Mouse (Mus musculus): ENCODE data around the gene Gm12830. TPM values are rescaled to one million over a fixed set of nuclear protein-coding genes. Genes with fewer than 3 reads are reported as not detected.

Gene Gm12830
- total and polyA plus RNA-seq, 2 experiments from 2014 or later = not detected

DNA sequence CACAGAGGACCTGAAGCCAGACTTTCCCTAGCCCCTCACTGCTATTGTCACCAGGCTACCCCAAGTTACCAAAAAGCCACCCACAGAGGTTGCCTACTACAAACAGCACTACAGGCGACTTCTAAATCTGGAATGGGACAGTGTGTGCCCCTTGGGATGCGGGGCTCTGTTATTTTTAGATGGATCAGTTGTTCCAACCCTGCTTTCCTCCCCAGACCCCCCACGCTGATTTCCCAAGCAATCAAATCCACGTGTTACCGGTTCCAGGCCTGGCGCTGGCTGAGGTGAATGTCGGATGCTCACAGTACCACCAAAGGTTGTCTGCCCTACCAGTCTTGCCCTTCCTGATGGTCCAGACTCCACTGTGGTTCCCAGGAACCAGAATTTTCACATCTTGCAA, 38.7 kb upstream of the Gm12830 start:
- TF ChIP-seq CTCF (IDR thresholded peaks at IDR 0.05; ENCODE audit: low read depth) = no peak
- H3K27me3 ChIP-seq (ENCODE audit: insufficient read depth, low read length) = no peaks in the 10 kb centered on the region
- H3K27ac ChIP-seq (ENCODE audit: low read depth, low read length) = no peak overlapping the region
- no peaks in the 10 kb centered on the region for H3K9me3 ChIP-seq (ENCODE audit: low read length)
- DNase-seq = no peak
- H3K9ac ChIP-seq = no peak overlapping the region
- ATAC-seq = no peak
- H3K36me3 ChIP-seq (ENCODE audit: insufficient read depth) = no peaks in the 10 kb centered on the region
- H3K4me2 ChIP-seq (ENCODE audit: low read depth) = no peak overlapping the region
- no peak overlapping the region for H3K4me3 ChIP-seq (ENCODE audit: low read depth, low read length)
- WGBS = 83% methylated on average over 7 of the region's 7 CpGs
- H3K4me1 ChIP-seq (ENCODE audit: insufficient read depth) = no peaks in the 10 kb centered on the region

DNA sequence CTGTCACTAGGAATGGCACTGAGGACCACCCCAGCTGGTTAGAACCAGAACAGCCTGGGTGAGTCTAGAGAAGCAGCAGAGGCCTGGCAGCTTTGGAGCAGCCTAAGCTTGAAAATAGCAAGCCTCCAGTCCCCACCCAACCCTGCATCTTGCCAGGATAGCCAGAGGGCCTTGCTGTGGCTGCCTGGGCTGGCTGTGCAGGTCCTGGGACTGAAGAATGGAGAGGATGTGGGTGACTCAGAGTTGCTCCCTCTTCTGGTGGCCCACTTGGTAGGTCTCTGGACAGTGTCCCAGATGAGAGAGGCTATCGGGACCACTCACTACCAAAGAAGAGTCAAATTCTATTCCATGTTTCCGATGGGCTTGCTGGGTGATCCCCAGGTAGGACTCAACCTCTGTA, 36.8 kb upstream of the Gm12830 start:
- WGBS = 91% methylated on average over 2 of the region's 2 CpGs
- no peak overlapping the region for H3K4me2 ChIP-seq (ENCODE audit: low read depth)
- no peaks in the 10 kb centered on the region for H3K4me1 ChIP-seq (ENCODE audit: insufficient read depth)
- no peaks in the 10 kb centered on the region for H3K36me3 ChIP-seq (ENCODE audit: insufficient read depth)
- no peak overlapping the region for H3K27ac ChIP-seq (ENCODE audit: low read depth, low read length)
- no peaks in the 10 kb centered on the region for H3K27me3 ChIP-seq (ENCODE audit: insufficient read depth, low read length)
- no peaks in the 10 kb centered on the region for H3K9me3 ChIP-seq (ENCODE audit: low read length)
- no peak for TF ChIP-seq CTCF (IDR thresholded peaks at IDR 0.05; ENCODE audit: low read depth)
- no peak overlapping the region for H3K4me3 ChIP-seq (ENCODE audit: low read depth, low read length)
- H3K9ac ChIP-seq = no peak overlapping the region
- DNase-seq = no peak
- ATAC-seq = peak; percentile 14; the same call in 1 of the 2 replicates

DNA sequence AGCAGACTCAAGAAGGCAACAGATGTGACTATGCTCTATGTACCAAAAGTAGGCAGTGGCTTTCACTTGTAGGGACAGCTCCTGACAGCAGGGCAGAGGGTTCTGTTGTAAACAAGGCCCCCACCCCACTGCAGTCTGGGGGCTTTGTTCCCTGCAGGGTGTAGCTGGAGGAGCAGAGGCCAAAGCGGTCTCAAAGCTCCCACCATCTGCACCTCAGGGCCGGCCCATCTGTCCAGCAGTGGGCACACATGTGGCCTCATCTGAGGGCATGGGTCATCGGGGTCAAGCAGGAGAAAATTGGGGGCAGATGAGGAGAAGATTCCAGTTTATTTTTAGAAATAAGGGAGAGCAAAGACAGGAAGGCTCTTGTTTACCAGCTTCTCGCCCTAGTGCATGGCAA, 32.7 kb upstream of the Gm12830 start:
- no peak for TF ChIP-seq CTCF (IDR thresholded peaks at IDR 0.05; ENCODE audit: low read depth)
- no peaks in the 10 kb centered on the region for H3K9me3 ChIP-seq (ENCODE audit: low read length)
- no peak overlapping the region for H3K4me3 ChIP-seq (ENCODE audit: low read depth, low read length)
- ATAC-seq (no peak), DNase-seq (no peak)
- no peak overlapping the region for H3K27ac ChIP-seq (ENCODE audit: low read depth, low read length)
- H3K36me3 ChIP-seq (ENCODE audit: insufficient read depth) = no peaks in the 10 kb centered on the region
- H3K4me1 ChIP-seq (ENCODE audit: insufficient read depth) = no peaks in the 10 kb centered on the region
- H3K27me3 ChIP-seq (ENCODE audit: insufficient read depth, low read length) = peaks cover 3% of the 10 kb centered on the region; the same call in 1 of the 2 replicates
- 59% methylated on average over 4 of the region's 4 CpGs for WGBS
- H3K9ac ChIP-seq = no peak overlapping the region
- H3K4me2 ChIP-seq (ENCODE audit: low read depth) = no peak overlapping the region

DNA sequence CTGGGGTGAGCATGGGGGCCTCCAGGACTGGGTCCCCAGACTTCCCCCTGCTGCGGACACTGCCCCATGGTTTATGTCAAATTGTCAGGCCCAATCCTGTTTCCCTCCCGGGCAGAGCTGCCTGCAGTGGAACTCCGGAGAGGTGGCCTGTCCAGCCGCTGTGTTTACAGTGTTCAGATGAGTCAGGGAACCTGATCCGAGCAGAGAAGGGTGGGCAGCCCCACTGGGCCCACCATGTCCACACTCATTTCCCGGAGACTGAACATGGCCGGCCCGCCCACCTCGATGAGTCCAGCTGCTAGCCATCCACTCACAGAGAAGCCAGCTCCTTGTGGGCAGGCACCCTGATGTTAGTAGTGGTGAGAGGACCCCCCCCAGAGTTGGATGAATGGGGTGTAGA, 29.9 kb upstream of the Gm12830 start:
- Histone ChIP-seq H3K27ac (ENCODE audit: low read depth, low read length) (no peak overlapping the region), H3K36me3 (ENCODE audit: insufficient read depth) (no peaks in the 10 kb centered on the region), H3K4me2 (ENCODE audit: low read depth) (no peak overlapping the region), H3K4me1 (ENCODE audit: insufficient read depth) (no peaks in the 10 kb centered on the region), H3K27me3 (ENCODE audit: insufficient read depth, low read length) (peaks cover 8% of the 10 kb centered on the region), H3K4me3 (ENCODE audit: low read depth, low read length) (no peak overlapping the region), H3K9me3 (ENCODE audit: low read length) (no peaks in the 10 kb centered on the region), H3K9ac (no peak overlapping the region)
- TF ChIP-seq CTCF (IDR thresholded peaks at IDR 0.05; ENCODE audit: low read depth) = no peak
- 85% methylated on average over 9 of the region's 9 CpGs for WGBS
- DNase-seq (no peak), ATAC-seq (no peak)

DNA sequence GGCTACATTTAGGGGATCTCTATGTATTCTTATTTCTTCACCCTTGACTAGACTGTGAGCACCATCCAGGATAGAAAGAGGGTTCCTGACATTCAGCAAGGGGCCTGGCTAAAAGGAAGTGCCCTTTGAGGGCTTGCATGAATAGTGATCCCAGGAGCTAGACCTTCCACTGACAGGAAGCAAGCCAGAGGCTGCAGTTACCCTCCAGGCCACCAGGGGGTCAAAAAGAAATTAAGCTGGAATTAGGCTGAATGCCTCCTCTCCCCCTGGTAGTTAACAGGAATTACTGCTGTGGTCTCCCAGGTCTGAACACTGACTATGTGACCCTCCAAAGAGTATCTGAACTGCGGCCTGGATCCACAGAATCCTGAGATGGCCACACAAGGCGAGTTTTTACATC, 27.7 kb upstream of the Gm12830 start:
- Histone ChIP-seq H3K4me1 (ENCODE audit: insufficient read depth) (no peaks in the 10 kb centered on the region), H3K9ac (no peak overlapping the region), H3K9me3 (ENCODE audit: low read length) (no peaks in the 10 kb centered on the region), H3K27me3 (ENCODE audit: insufficient read depth, low read length) (peaks cover 15% of the 10 kb centered on the region), H3K4me2 (ENCODE audit: low read depth) (no peak overlapping the region), H3K27ac (ENCODE audit: low read depth, low read length) (no peak overlapping the region), H3K36me3 (ENCODE audit: insufficient read depth) (no peaks in the 10 kb centered on the region), H3K4me3 (ENCODE audit: low read depth, low read length) (no peak overlapping the region)
- WGBS = 91% methylated on average over 2 of the region's 2 CpGs
- DNase-seq = no peak
- peak; percentile 40 for TF ChIP-seq CTCF (IDR thresholded peaks at IDR 0.05; ENCODE audit: low read depth)
- no peak for ATAC-seq

DNA sequence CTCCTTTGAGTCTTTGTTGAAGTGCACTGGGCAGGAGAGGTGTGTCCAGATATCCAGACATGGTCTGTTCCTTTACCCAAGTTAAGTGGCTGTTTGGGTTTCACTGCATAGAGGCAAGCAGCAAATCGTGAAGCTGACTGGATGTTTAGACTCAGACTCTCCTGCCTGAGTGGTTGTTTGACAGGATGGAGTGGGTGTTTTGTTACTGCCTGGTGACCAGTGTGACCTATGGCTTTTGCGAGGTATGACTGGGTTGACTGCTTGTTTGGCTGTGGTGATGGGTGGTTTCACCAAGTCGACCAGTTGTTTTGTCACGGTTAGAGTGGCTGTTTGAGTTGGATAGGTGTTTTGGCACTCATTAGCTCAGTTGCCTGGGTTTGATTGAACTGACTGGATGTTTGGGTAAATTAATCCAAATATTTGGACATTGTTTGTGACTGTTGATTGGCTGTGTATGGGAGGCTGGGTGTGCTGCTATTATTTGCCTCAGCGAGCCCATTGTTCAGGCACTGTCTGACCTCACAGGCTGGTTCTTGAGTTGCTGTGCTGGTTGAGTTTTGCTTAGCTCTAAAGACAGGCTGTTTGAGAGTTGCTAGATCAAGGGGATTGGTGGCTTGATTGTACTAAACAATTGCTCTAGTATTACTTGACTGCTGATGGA, 24.1 kb upstream of the Gm12830 start:
- TF ChIP-seq CTCF (IDR thresholded peaks at IDR 0.05; ENCODE audit: low read depth) = no peak
- DNase-seq (no peak), ATAC-seq (no peak)
- Histone ChIP-seq H3K9me3 (ENCODE audit: low read length) (no peaks in the 10 kb centered on the region), H3K27me3 (ENCODE audit: insufficient read depth, low read length) (peaks cover 33% of the 10 kb centered on the region), H3K4me3 (ENCODE audit: low read depth, low read length) (no peak overlapping the region), H3K4me2 (ENCODE audit: low read depth) (no peak overlapping the region), H3K36me3 (ENCODE audit: insufficient read depth) (no peaks in the 10 kb centered on the region), H3K4me1 (ENCODE audit: insufficient read depth) (no peaks in the 10 kb centered on the region), H3K27ac (ENCODE audit: low read depth, low read length) (no peak overlapping the region), H3K9ac (no peak overlapping the region)
- 17% methylated on average over 5 of the region's 5 CpGs for WGBS

DNA sequence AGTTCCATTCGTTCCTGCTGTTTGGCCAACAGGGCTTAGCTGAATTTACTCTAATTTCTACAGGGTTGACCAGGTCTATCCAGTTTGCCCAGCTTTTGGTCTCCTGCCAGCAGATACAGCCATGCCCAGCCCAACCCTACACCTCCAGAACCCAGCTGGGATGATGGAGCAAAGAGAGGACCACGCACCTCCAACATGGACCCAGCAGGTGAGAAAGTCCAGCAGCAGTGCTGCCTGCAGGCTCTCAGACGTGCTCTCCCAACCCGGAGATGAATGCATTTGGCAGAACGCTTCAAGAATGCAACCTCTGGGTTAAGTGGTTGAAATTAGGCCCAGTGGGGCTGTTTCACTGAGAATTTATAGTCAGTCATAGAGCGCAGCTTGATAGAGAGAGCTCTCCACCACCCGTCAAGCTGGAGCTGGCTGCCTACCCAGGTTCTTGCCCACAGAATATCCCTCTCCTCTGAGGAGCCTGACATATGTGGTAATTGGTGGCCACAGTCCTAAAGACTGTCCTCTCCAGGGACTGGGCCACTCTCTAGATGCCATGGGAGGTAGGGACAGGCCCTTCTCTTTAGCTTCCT, 23.4 kb upstream of the Gm12830 start:
- DNase-seq (no peak), ATAC-seq (no peak)
- no peak overlapping the region for H3K9ac ChIP-seq
- H3K27ac ChIP-seq (ENCODE audit: low read depth, low read length) = no peak overlapping the region
- no peak overlapping the region for H3K4me2 ChIP-seq (ENCODE audit: low read depth)
- no peak overlapping the region for H3K4me3 ChIP-seq (ENCODE audit: low read depth, low read length)
- TF ChIP-seq CTCF (IDR thresholded peaks at IDR 0.05; ENCODE audit: low read depth) = no peak
- peaks cover 34% of the 10 kb centered on the region for H3K27me3 ChIP-seq (ENCODE audit: insufficient read depth, low read length)
- whole genome bisulfite sequencing = 76% methylated on average over 7 of the region's 7 CpGs
- H3K36me3 ChIP-seq (ENCODE audit: insufficient read depth) = no peaks in the 10 kb centered on the region
- no peaks in the 10 kb centered on the region for H3K9me3 ChIP-seq (ENCODE audit: low read length)
- no peaks in the 10 kb centered on the region for H3K4me1 ChIP-seq (ENCODE audit: insufficient read depth)
